Comparison of ENCODE assay signal across 8 mouse cellular contexts in the genomic region with DNA sequence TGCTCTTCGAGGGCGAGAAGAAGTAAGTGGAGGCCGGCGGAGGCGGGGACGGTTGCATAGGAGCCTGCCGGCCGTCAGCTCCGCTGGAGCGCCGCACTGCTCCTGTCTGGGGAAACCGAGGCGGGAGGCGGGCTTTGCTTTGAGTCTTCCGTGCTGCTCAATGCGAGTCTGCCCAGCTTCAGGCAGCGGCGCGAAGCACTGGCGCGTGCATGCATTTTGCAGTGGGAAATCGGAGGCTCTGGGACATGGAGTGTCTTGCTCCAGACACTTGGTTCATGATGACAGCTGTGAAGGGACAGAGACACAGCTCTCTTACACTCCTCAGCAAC. TPM values are rescaled to one million over a fixed set of nuclear protein-coding genes. Genes with fewer than 3 reads are reported as not detected.
DNase-seq lines count a peak whose midpoint lies in the region; ATAC-seq and TF ChIP-seq lines count a peak whose summit lies in the region.

No protein-coding gene starts in this region.

- peak overlapping the region; percentile 92 for H3K4me2 ChIP-seq in hindbrain, embryonic 16.5 days (ENCODE audit: low read length)
- peak overlapping the region; percentile 88 for H3K4me2 ChIP-seq in midbrain, embryonic 14.5 days (ENCODE audit: low read length)

- peak overlapping the region; percentile 78 for H3K4me3 ChIP-seq in kidney, adult 2 months (ENCODE audit: insufficient read depth, low read depth, low read length)
- H3K4me3 ChIP-seq in brown adipose tissue, adult 24 weeks (ENCODE audit: insufficient read depth, low read depth, low read length), result peak overlapping the region; percentile 85
- H3K4me3 ChIP-seq in hindbrain, embryonic 16.5 days (ENCODE audit: low read length), result peak overlapping the region; percentile 88
- H3K4me3 ChIP-seq in midbrain, embryonic 14.5 days (replicated peaks; ENCODE audit: low read depth, low read length), result peak overlapping the region; percentile 78

- ATAC-seq in hindbrain, embryonic 16.5 days, result peak; percentile 64
- ATAC-seq in midbrain, embryonic 14.5 days (ENCODE audit: low FRiP score, low TSS enrichment), result peak; percentile 47

- H3K4me1 ChIP-seq in kidney, adult 2 months (ENCODE audit: control insufficient read depth, insufficient read depth, low read length), result peaks cover 7% of the 10 kb centered on the region
- peaks cover 6% of the 10 kb centered on the region; the same call in 1 of the 2 replicates for H3K4me1 ChIP-seq in brown adipose tissue, adult 24 weeks (ENCODE audit: control insufficient read depth, insufficient read depth, insufficient read length, low read length)
- peaks cover 17% of the 10 kb centered on the region for H3K4me1 ChIP-seq in hindbrain, embryonic 16.5 days (ENCODE audit: control insufficient read depth, insufficient read depth, low read depth, low read length)
- peaks cover 14% of the 10 kb centered on the region for H3K4me1 ChIP-seq in midbrain, embryonic 14.5 days (ENCODE audit: control insufficient read depth, insufficient read depth, low read length)

- no peak for TF ChIP-seq POLR2A in kidney, adult 2 months (IDR thresholded peaks at IDR 0.05; ENCODE audit: low read depth, low read length)

- no peaks in the 10 kb centered on the region for H3K27me3 ChIP-seq in kidney, adult 2 months (replicated peaks; ENCODE audit: control insufficient read depth, insufficient read depth, low read length)
- no peaks in the 10 kb centered on the region for H3K27me3 ChIP-seq in hindbrain, embryonic 16.5 days (replicated peaks; ENCODE audit: control insufficient read depth, insufficient read depth, low read length)
- H3K27me3 ChIP-seq in midbrain, embryonic 14.5 days (ENCODE audit: control insufficient read depth, insufficient read depth, low read length), result no peaks in the 10 kb centered on the region

- no peak for TF ChIP-seq CTCF in kidney, adult 2 months (conservative IDR thresholded peaks at IDR 0.05; ENCODE audit: insufficient read depth, insufficient read length, low read depth, low read length)

- no peaks in the 10 kb centered on the region for H3K36me3 ChIP-seq in kidney, adult 2 months (ENCODE audit: control insufficient read depth, insufficient read depth, low read length)
- H3K36me3 ChIP-seq in hindbrain, embryonic 16.5 days (ENCODE audit: control insufficient read depth, insufficient read depth, low read length), result peaks cover 10% of the 10 kb centered on the region
- H3K36me3 ChIP-seq in midbrain, embryonic 14.5 days (ENCODE audit: control insufficient read depth, insufficient read depth, low read length), result peaks cover 19% of the 10 kb centered on the region

- peak overlapping the region; percentile 87 for H3K9ac ChIP-seq in hindbrain, embryonic 16.5 days (ENCODE audit: low read depth, low read length)
- H3K9ac ChIP-seq in midbrain, embryonic 14.5 days (replicated peaks; ENCODE audit: low read length), result peak overlapping the region; percentile 74

- no peaks in the 10 kb centered on the region for H3K9me3 ChIP-seq in hindbrain, embryonic 16.5 days (ENCODE audit: control insufficient read depth, low read length)
- no peaks in the 10 kb centered on the region for H3K9me3 ChIP-seq in midbrain, embryonic 14.5 days (ENCODE audit: control insufficient read depth, low read length)

- 1% methylated on average over 22 of the region's 22 CpGs for WGBS in kidney, adult 2 months
- 1% methylated on average over 20 of the region's 22 CpGs for WGBS in hindbrain, embryonic 16.5 days
- WGBS in midbrain, embryonic 14.5 days, result 0% methylated on average over 22 of the region's 22 CpGs

- no peak for DNase-seq in kidney, adult 2 months
- DNase-seq in kidney, adult 8-10 months, result no peak
- no peak for DNase-seq in midbrain, embryonic 14.5 days
- DNase-seq in thymus, postnatal 36 days, result no peak
- no peak for DNase-seq in ovary, adult 18-20 months (ENCODE audit: low spot score)
- DNase-seq in frontal cortex, postnatal 10 days (ENCODE audit: low spot score in 2 of 2), result no peak

- H3K27ac ChIP-seq in kidney, adult 2 months (ENCODE audit: insufficient read depth, low read depth, low read length), result peak overlapping the region; percentile 29; the same call in 1 of the 2 replicates
- H3K27ac ChIP-seq in brown adipose tissue, adult 24 weeks (replicated peaks; ENCODE audit: low read depth, low read length), result no peak overlapping the region; the same call in 1 of the 2 replicates
- H3K27ac ChIP-seq in hindbrain, embryonic 16.5 days (ENCODE audit: low read depth, low read length), result peak overlapping the region; percentile 78
- peak overlapping the region; percentile 70; the same call in 1 of the 2 replicates for H3K27ac ChIP-seq in midbrain, embryonic 14.5 days (replicated peaks; ENCODE audit: low read depth, low read length)

RNA-seq across cellular contexts. Expression of a gene that starts 0.3 kb away (rescaled TPM):
- 88.9 and 103 TPM in 2 replicates for polyA plus RNA-seq in kidney, adult 2 months (2012; rRNA removed)
- polyA plus RNA-seq in brown adipose tissue, adult 24 weeks (2012; ENCODE audit: insufficient read depth, insufficient read length, missing spikeins), result 85.8 and 91.5 TPM in 2 replicates
- 198 and 210 TPM in 2 replicates for polyA plus RNA-seq in hindbrain, embryonic 16.5 days (2015; fragmentation: Nextera tagmentation; extraction: Ambion mirVana)
- polyA plus RNA-seq in midbrain, embryonic 14.5 days (2014; fragmentation: Nextera tagmentation; extraction: Ambion mirVana), result 233 and 265 TPM in 2 replicates

RNA-seq across cellular contexts. Expression of a gene that starts 19.1 kb away (rescaled TPM):
- polyA plus RNA-seq in kidney, adult 2 months (2012; rRNA removed), result 18.4 and 19.9 TPM in 2 replicates
- polyA plus RNA-seq in brown adipose tissue, adult 24 weeks (2012; ENCODE audit: insufficient read depth, insufficient read length, missing spikeins), result 1.9 and 4.2 TPM in 2 replicates
- 25.2 and 26.3 TPM in 2 replicates for polyA plus RNA-seq in hindbrain, embryonic 16.5 days (2015; fragmentation: Nextera tagmentation; extraction: Ambion mirVana)
- polyA plus RNA-seq in midbrain, embryonic 14.5 days (2014; fragmentation: Nextera tagmentation; extraction: Ambion mirVana), result 22.7 and 24.5 TPM in 2 replicates

RNA-seq across cellular contexts. Expression of a gene that starts 19.2 kb away (rescaled TPM):
- 11.1 and 11.8 TPM in 2 replicates for polyA plus RNA-seq in kidney, adult 2 months (2012; rRNA removed)
- polyA plus RNA-seq in brown adipose tissue, adult 24 weeks (2012; ENCODE audit: insufficient read depth, insufficient read length, missing spikeins), result 3.8 and 4.3 TPM in 2 replicates
- 20.4 and 22.7 TPM in 2 replicates for polyA plus RNA-seq in hindbrain, embryonic 16.5 days (2015; fragmentation: Nextera tagmentation; extraction: Ambion mirVana)
- 16.8 and 20.0 TPM in 2 replicates for polyA plus RNA-seq in midbrain, embryonic 14.5 days (2014; fragmentation: Nextera tagmentation; extraction: Ambion mirVana)

RNA-seq across cellular contexts. Expression of a gene that starts 33.0 kb away (rescaled TPM):
- 7.6 and 9.1 TPM in 2 replicates for polyA plus RNA-seq in kidney, adult 2 months (2012; rRNA removed)
- 4.6 and 5.0 TPM in 2 replicates for polyA plus RNA-seq in brown adipose tissue, adult 24 weeks (2012; ENCODE audit: insufficient read depth, insufficient read length, missing spikeins)
- 22.2 and 25.0 TPM in 2 replicates for polyA plus RNA-seq in hindbrain, embryonic 16.5 days (2015; fragmentation: Nextera tagmentation; extraction: Ambion mirVana)
- 16.9 and 17.1 TPM in 2 replicates for polyA plus RNA-seq in midbrain, embryonic 14.5 days (2014; fragmentation: Nextera tagmentation; extraction: Ambion mirVana)

RNA-seq across cellular contexts. Expression of a gene that starts 53.8 kb away (rescaled TPM):
- polyA plus RNA-seq in kidney, adult 2 months (2012; rRNA removed), result 9.7 and 12.7 TPM in 2 replicates
- polyA plus RNA-seq in brown adipose tissue, adult 24 weeks (2012; ENCODE audit: insufficient read depth, insufficient read length, missing spikeins), result 0.52 and 1.7 TPM in 2 replicates
- polyA plus RNA-seq in hindbrain, embryonic 16.5 days (2015; fragmentation: Nextera tagmentation; extraction: Ambion mirVana), result 50.1 and 51.0 TPM in 2 replicates
- 38.2 and 46.8 TPM in 2 replicates for polyA plus RNA-seq in midbrain, embryonic 14.5 days (2014; fragmentation: Nextera tagmentation; extraction: Ambion mirVana)
